8 mouse cellular contexts compared by ENCODE assay signal in genomic region chr10:11343205-11344141, GRCm38 (mm10). TPM values are rescaled to one million over a fixed set of nuclear protein-coding genes. Genes with fewer than 3 reads are reported as not detected.
A peak's percentile ranks its signal among the peaks of the same experiment; 100 is the strongest.
DNase-seq lines count a peak whose midpoint lies in the region; ATAC-seq and TF ChIP-seq lines count a peak whose summit lies in the region.

Gene Epm2a (plus strand): TSS chr10:11343404.

- H3K9me3 ChIP-seq in MEL (replicated peaks; ENCODE audit: insufficient read depth, low read length): no peaks in the 10 kb centered on the region
- peaks cover 10% of the 10 kb centered on the region; the same call in 1 of the 2 replicates for H3K9me3 ChIP-seq in hindbrain, embryonic 10.5 days
- no peaks in the 10 kb centered on the region for H3K9me3 ChIP-seq in lung, postnatal 0 days (ENCODE audit: low read length)

- peak within 1 kb of the TSS; percentile 95 to 97 for H3K4me3 ChIP-seq in MEL (ENCODE audit: control insufficient read depth in 1 of 2, insufficient read depth in 1 of 2, low read depth in 2 of 2, low read length in 2 of 2)
- H3K4me3 ChIP-seq in hindbrain, embryonic 10.5 days: peak within 1 kb of the TSS; percentile 68
- H3K4me3 ChIP-seq in lung, postnatal 0 days (ENCODE audit: low read depth, low read length): peak within 1 kb of the TSS; percentile 65

- peak within 1 kb of the TSS; percentile 33 for H3K27ac ChIP-seq in MEL (ENCODE audit: control insufficient read depth, low read depth, low read length)
- H3K27ac ChIP-seq in hindbrain, embryonic 10.5 days: peak within 1 kb of the TSS; percentile 96
- H3K27ac ChIP-seq in lung, postnatal 0 days (ENCODE audit: low read length): peak within 1 kb of the TSS; percentile 96

- TF ChIP-seq CTCF in MEL (IDR thresholded peaks at IDR 0.05 in 2 of 3, conservative IDR thresholded peaks at IDR 0.05 in 1 of 3; ENCODE audit: control insufficient read depth in 1 of 3, insufficient read depth in 1 of 3, low read depth in 2 of 3, low read length in 3 of 3, poor library complexity in 1 of 3, severe bottlenecking in 1 of 3): no peak
- TF ChIP-seq CTCF in lung, postnatal 0 days (IDR thresholded peaks at IDR 0.05): no peak

- H3K79me2 ChIP-seq in MEL (ENCODE audit: control insufficient read depth, insufficient read depth, low read length, poor library complexity): peaks cover 5% of the 10 kb centered on the region; the same call in 1 of the 2 replicates

- H3K27me3 ChIP-seq in MEL (ENCODE audit: control insufficient read depth in 1 of 2, insufficient read depth in 2 of 2, low read length in 2 of 2): peaks cover 0 to 3% of the 10 kb centered on the region in 2 experiments; a peak in 2 of 4 replicates
- H3K27me3 ChIP-seq in hindbrain, embryonic 10.5 days (ENCODE audit: insufficient read depth, poor library complexity, severe bottlenecking): no peaks in the 10 kb centered on the region
- H3K27me3 ChIP-seq in lung, postnatal 0 days (replicated peaks; ENCODE audit: insufficient read depth, low read length): no peaks in the 10 kb centered on the region

- peak; percentile 75 for DNase-seq in MEL (ENCODE audit: low read depth, low spot score)
- peak; percentile 70 for DNase-seq in cerebellum, adult 9-10 months
- DNase-seq in hindbrain, embryonic 10.5 days (ENCODE audit: low spot score): peak; percentile 85
- peak; percentile 82 for DNase-seq in layer of hippocampus, adult 9-11 months
- DNase-seq in lung, postnatal 0 days (ENCODE audit: low spot score): peak; percentile 95
- peak; percentile 63 for DNase-seq in ovary, postnatal 10 days (ENCODE audit: low spot score)
- peak; percentile 59 for DNase-seq in thymus, postnatal 0 days (ENCODE audit: low spot score)

- ATAC-seq in frontal cortex, adult (ENCODE audit: low TSS enrichment): peak; percentile 96
- peak; percentile 98 for ATAC-seq in lung, postnatal 0 days

- TF ChIP-seq EP300 in MEL (IDR thresholded peaks at IDR 0.05; ENCODE audit: low read depth in 1 of 2, low read length in 2 of 2): no peak
- no peak for TF ChIP-seq EP300 in lung, postnatal 0 days (IDR thresholded peaks at IDR 0.05)

- TF ChIP-seq POLR2A in MEL (IDR thresholded peaks at IDR 0.05; ENCODE audit: control insufficient read depth in 1 of 2, insufficient read depth in 1 of 2, low read depth in 1 of 2, low read length in 2 of 2, poor library complexity in 1 of 2): peak; percentile 56 to 80; a peak in 3 of 4 replicates

- H3K36me3 ChIP-seq in MEL (ENCODE audit: control insufficient read depth in 1 of 2, insufficient read depth in 2 of 2, low read length in 2 of 2): peaks cover 0 to 6% of the 10 kb centered on the region in 2 experiments; a peak in 2 of 4 replicates
- no peaks in the 10 kb centered on the region for H3K36me3 ChIP-seq in hindbrain, embryonic 10.5 days
- H3K36me3 ChIP-seq in lung, postnatal 0 days (ENCODE audit: insufficient read depth, low read length): no peaks in the 10 kb centered on the region

- WGBS in hindbrain, embryonic 10.5 days: under 1% methylated on average over 106 of the region's 106 CpGs
- under 1% methylated on average over 81 of the region's 106 CpGs for WGBS in lung, postnatal 0 days

- peak within 1 kb of the TSS; percentile 87 for H3K4me2 ChIP-seq in lung, postnatal 0 days (replicated peaks; ENCODE audit: low read depth, low read length)

- peaks cover 0 to 3% of the 10 kb centered on the region in 2 experiments; a peak in 2 of 4 replicates for H3K4me1 ChIP-seq in MEL (ENCODE audit: control insufficient read depth in 1 of 2, insufficient read depth in 2 of 2, low read length in 2 of 2)
- no peaks in the 10 kb centered on the region for H3K4me1 ChIP-seq in hindbrain, embryonic 10.5 days (replicated peaks)
- H3K4me1 ChIP-seq in lung, postnatal 0 days (ENCODE audit: insufficient read depth, low read depth, low read length): 0 out of 2 replicates have a peak, but pooled peaks cover 4% of the 10 kb centered on the region

- peak within 1 kb of the TSS; percentile 98 for H3K9ac ChIP-seq in MEL (ENCODE audit: control insufficient read depth, low read depth, low read length, poor library complexity, severe bottlenecking)
- peak within 1 kb of the TSS; percentile 82 for H3K9ac ChIP-seq in lung, postnatal 0 days (replicated peaks; ENCODE audit: low read depth)

- TF ChIP-seq RAD21 in MEL (IDR thresholded peaks at IDR 0.05; ENCODE audit: low read depth, low read length): no peak

TF ChIP-seq in MEL, 35 proteins besides CTCF, POLR2A, EP300 and RAD21:
- TF ChIP-seq HCFC1 (IDR thresholded peaks at IDR 0.05; ENCODE audit: low read depth, low read length) (no peak), RCOR1 (IDR thresholded peaks at IDR 0.05; ENCODE audit: low read depth, low read length) (0 out of 2 replicates have a peak, but pooled peaks have one; percentile 31), NRF1 (IDR thresholded peaks at IDR 0.05; ENCODE audit: insufficient read depth, low read depth, low read length, poor library complexity, severe bottlenecking) (0 out of 2 replicates have a peak, but pooled peaks have one; percentile 19), NELFE (IDR thresholded peaks at IDR 0.05; ENCODE audit: low read depth, low read length) (peak; percentile 54), MYB (IDR thresholded peaks at IDR 0.05; ENCODE audit: low read depth, low read length) (no peak), MAX (IDR thresholded peaks at IDR 0.05; ENCODE audit: low read length) (peak; percentile 51; the same call in 1 of the 2 replicates), SIN3A (IDR thresholded peaks at IDR 0.05; ENCODE audit: low read length) (peak; percentile 26; the same call in 1 of the 2 replicates), CHD1 (IDR thresholded peaks at IDR 0.05; ENCODE audit: low read depth, low read length) (no peak), UBTF (IDR thresholded peaks at IDR 0.05; ENCODE audit: borderline replicate concordance, insufficient read depth, low read depth, low read length) (peak; percentile 84; the same call in 1 of the 2 replicates), CHD2 (IDR thresholded peaks at IDR 0.05; ENCODE audit: low read length) (peak; percentile 30; the same call in 1 of the 2 replicates), USF1 (IDR thresholded peaks at IDR 0.05; ENCODE audit: low read depth, low read length) (peak; percentile 26; the same call in 1 of the 2 replicates), BHLHE40 (IDR thresholded peaks at IDR 0.05; ENCODE audit: borderline replicate concordance, low read depth, low read length) (no peak)
TF ChIP-seq in MEL: peak in this region for 8.

RNA-seq across cellular contexts. Expression of gene Epm2a, which starts in this region (rescaled TPM):
- 0.29 and 0.31 TPM in 2 replicates for total RNA-seq in MEL (2012; rRNA removed)
- polyA plus RNA-seq in MEL (2012; ENCODE audit: insufficient read depth in 1 of 2, insufficient read length in 2 of 2, low read depth in 1 of 2, low replicate concordance in 2 of 2, missing spikeins in 1 of 2): under 1 TPM in 1 of 2 experiments, not detected in 1; 0.25 TPM
- polyA plus RNA-seq in hindbrain, embryonic 10.5 days (2016; fragmentation: Nextera tagmentation; extraction: Ambion mirVana): 0.33 and 0.35 TPM in 2 replicates
- polyA plus RNA-seq in lung, postnatal 0 days (2015; fragmentation: Nextera tagmentation; extraction: Ambion mirVana): 0.75 and 1.0 TPM in 2 replicates
- polyA plus RNA-seq in thymus, postnatal 0 days (2015; fragmentation: Nextera tagmentation; extraction: Ambion mirVana): 0.10 and 0.29 TPM in 2 replicates

Comparison
In these comparisons a context has a peak if more than half of its experiments do, and no peak if none do; other contexts are left out.
1. Peak in every context shown above with its lines: DNase-seq, ATAC-seq, H3K4me3 ChIP-seq and H3K27ac ChIP-seq.
2. Peak in DNase-seq, H3K4me3 ChIP-seq, H3K27ac ChIP-seq and H3K9ac ChIP-seq in MEL; RNA of the gene not detected or under 1 TPM.
3. Peak in DNase-seq, H3K4me3 ChIP-seq and H3K27ac ChIP-seq in hindbrain, embryonic 10.5 days; RNA of the gene not detected or under 1 TPM.
4. Peak in DNase-seq in thymus, postnatal 0 days; RNA of the gene not detected or under 1 TPM.
5. H3K27ac ChIP-seq: peak in every context shown above with its lines; median percentile 96 in hindbrain, embryonic 10.5 days; 96 in lung, postnatal 0 days; 33 in MEL.